Mouse (Mus musculus) C2C12 (cell line): ENCODE measurements around the gene Nit1. TPM values are rescaled to one million over a fixed set of nuclear protein-coding genes. Genes with fewer than 3 reads are reported as not detected.
A peak's percentile ranks its signal among the peaks of the same experiment; 100 is the strongest.

ENCODE experiments used
- H3K27me3 ChIP-seq: one replicate; pipeline ENCODE4 v1.6.1; 2011; ENCODE audit not compliant: control insufficient read depth, insufficient read depth, insufficient read length
- H3K36me3 ChIP-seq: one replicate; pipeline ENCODE4 v1.6.1; 2011; ENCODE audit not compliant: control insufficient read depth, insufficient read depth
- H3K4me3 ChIP-seq: one replicate; pipeline ENCODE4 v1.5.1; 2011; ENCODE audit warnings: mild to moderate bottlenecking, control low read depth; ENCODE audit not compliant: poor library complexity, insufficient read depth, severe bottlenecking
- H3K79me2 ChIP-seq: one replicate; pipeline ENCODE4 v1.6.1; 2011; ENCODE audit not compliant: control insufficient read depth, insufficient read depth
- H3K79me3 ChIP-seq: one replicate; pipeline ENCODE4 v1.6.1; 2011; ENCODE audit warnings: low read depth, control low read depth
- H3ac ChIP-seq: one replicate; pipeline ENCODE3; 2011; ENCODE audit warnings: low read depth; ENCODE audit not compliant: control insufficient read depth, insufficient read length
- CEBPB ChIP-seq: IDR thresholded peaks from one replicate; pipeline ENCODE4 v1.6.1; 2011; ENCODE audit warnings: low read depth, mild to moderate bottlenecking, control low read depth, moderate library complexity
- CTCF ChIP-seq: IDR thresholded peaks from one replicate; pipeline ENCODE4 v1.5.1; 2011; ENCODE audit not compliant: control insufficient read depth, insufficient read depth, insufficient read length
- FOSL1 ChIP-seq: IDR thresholded peaks from one replicate; pipeline ENCODE4 v1.8.0; 2011; ENCODE audit warnings: mild to moderate bottlenecking, low read length; ENCODE audit not compliant: poor library complexity, insufficient read depth, severe bottlenecking
- MAX ChIP-seq: IDR thresholded peaks from one replicate; pipeline ENCODE4 v1.6.1; 2011; ENCODE audit warnings: mild to moderate bottlenecking, control low read depth
- MYOD1 ChIP-seq: IDR thresholded peaks from one replicate; pipeline ENCODE4 v1.6.1; 2011; ENCODE audit warnings: low read depth; ENCODE audit not compliant: control insufficient read depth, insufficient read length
- MYOG ChIP-seq: IDR thresholded peaks from one replicate; pipeline ENCODE4 v1.6.1; 2011; ENCODE audit not compliant: control insufficient read depth, insufficient read length; ENCODE audit errors: extremely low read depth
- USF1 ChIP-seq: IDR thresholded peaks from one replicate; pipeline ENCODE4 v1.6.1; 2011; ENCODE audit warnings: low read depth, mild to moderate bottlenecking, control low read depth, moderate library complexity
- polyA plus RNA-seq: library from polyadenylated mRNA; unstranded; fragments of >200 nt; fragmentation: generic; extraction: Trizol; gene quantifications from one replicate; pipeline ENCODE4 v1.2.1, GENCODE M21; 2012; ENCODE audit warnings: missing spikeins

Gene Nit1
- polyA plus RNA-seq, 1 experiment, result 19.5 TPM

GRCm38 (mm10) chr1:171343922-171344677 is 1.3 kb downstream of the Nit1 start:
- TF ChIP-seq USF1, result no peak
- TF ChIP-seq FOSL1, result no peak
- no peak for TF ChIP-seq CTCF
- no peak for TF ChIP-seq MYOD1
- TF ChIP-seq CEBPB, result no peak
- no peak for TF ChIP-seq MYOG
- Histone ChIP-seq H3K4me3 (no peak overlapping the region), H3K27me3 (no peaks in the 10 kb centered on the region), H3K79me3 (peaks cover 35% of the 10 kb centered on the region), H3K79me2 (peaks cover 49% of the 10 kb centered on the region), H3ac (no peak overlapping the region), H3K36me3 (peaks cover 36% of the 10 kb centered on the region)

DNA sequence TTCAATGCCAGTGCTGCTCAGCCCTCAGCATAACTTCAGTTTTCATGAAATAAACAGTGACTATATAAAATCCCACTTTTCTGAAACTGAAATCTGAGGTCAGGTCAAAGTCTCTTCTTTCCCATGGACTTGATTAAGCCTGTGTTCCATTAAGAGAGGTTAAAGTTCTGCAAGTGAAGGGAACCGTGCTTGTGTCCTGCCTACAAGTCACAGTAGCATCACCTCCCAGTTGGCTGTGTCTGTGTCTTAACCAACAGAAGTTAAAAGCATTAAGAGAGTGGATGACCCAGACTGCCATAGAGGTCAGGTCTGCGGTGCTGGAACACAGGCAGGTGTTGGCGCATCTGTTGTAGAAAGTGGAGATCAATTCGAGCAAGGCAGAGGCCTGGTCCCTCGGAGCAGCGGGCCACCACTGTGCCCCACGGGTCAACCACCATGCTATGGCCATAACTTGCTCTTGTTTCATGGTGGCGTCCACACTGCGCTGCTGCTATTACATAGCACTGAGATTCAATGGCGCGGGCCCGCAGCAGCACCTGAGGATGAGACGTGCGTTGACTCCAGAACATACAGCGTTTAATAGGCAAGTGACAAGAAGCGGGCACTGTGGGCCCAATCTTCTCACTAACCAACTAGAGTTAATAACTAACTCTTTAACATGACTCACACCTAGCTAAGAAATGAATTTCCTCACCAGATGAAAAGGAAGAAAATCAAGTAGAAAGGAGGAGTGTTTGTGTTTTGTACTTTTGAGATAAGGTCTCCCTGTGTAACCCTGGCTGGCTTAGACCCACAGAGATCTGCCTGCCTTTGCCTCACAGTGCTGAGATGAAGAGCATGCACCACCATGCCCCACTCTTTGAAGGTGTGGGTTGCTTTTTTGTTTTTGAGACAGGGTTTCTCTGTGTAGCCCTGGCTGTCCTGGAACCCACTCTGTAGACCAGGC is 2.9 kb downstream of the Nit1 start:
- Histone ChIP-seq H3K36me3 (peaks cover 47% of the 10 kb centered on the region), H3ac (no peak overlapping the region)
- TF ChIP-seq CTCF (no peak), MYOD1 (no peak), MAX (no peak), USF1 (no peak), FOSL1 (no peak), CEBPB (no peak), MYOG (no peak)

DNA sequence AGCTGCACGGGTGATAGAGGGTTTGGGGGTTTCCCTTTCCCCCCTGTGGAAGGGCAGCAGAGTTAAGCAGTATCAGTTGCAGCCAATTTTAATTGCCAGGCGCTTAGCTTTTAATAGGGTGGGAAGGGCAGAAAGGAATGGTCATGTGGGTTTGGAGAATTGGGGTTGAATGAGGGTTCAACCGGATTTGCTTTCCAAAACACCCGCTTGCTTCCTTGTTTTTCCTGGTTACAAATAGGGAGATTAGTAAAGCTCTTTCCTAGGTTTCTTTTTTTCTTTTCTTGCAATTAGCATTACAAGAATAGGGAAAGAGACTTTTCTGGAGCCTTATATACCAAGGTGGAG is 15.3 kb downstream of the Nit1 start:
- no peaks in the 10 kb centered on the region for H3K27me3 ChIP-seq
- peak overlapping the region; percentile 76 for H3K4me3 ChIP-seq

More for the DNA sequence above, 2.9 kb downstream of the Nit1 start:
- no peak overlapping the region for H3K4me3 ChIP-seq
- H3K79me2 ChIP-seq, result peaks cover 41% of the 10 kb centered on the region
- H3K79me3 ChIP-seq, result peaks cover 21% of the 10 kb centered on the region
- no peaks in the 10 kb centered on the region for H3K27me3 ChIP-seq

GRCm38 (mm10) chr1:171329433-171330215 is 15.8 kb downstream of the Nit1 start:
- Histone ChIP-seq H3K79me2 (peaks cover 93% of the 10 kb centered on the region), H3ac (peak overlapping the region; percentile 95), H3K4me3 (peak overlapping the region; percentile 76), H3K27me3 (no peaks in the 10 kb centered on the region), H3K36me3 (peaks cover 21% of the 10 kb centered on the region), H3K79me3 (peaks cover 66% of the 10 kb centered on the region)
- no peak for TF ChIP-seq MYOD1
- TF ChIP-seq CTCF, result no peak
- no peak for TF ChIP-seq USF1
- no peak for TF ChIP-seq MYOG
- no peak for TF ChIP-seq FOSL1
- TF ChIP-seq MAX, result no peak
- TF ChIP-seq CEBPB, result no peak

More for the DNA sequence above, 15.3 kb downstream of the Nit1 start:
- Histone ChIP-seq H3K36me3 (peaks cover 21% of the 10 kb centered on the region), H3K79me2 (peaks cover 93% of the 10 kb centered on the region), H3K79me3 (peaks cover 68% of the 10 kb centered on the region), H3ac (peak overlapping the region; percentile 52)
- no peak for TF ChIP-seq CTCF
- TF ChIP-seq FOSL1, result no peak
- TF ChIP-seq CEBPB, result no peak
- TF ChIP-seq USF1, result peak; percentile 34

GRCm38 (mm10) chr1:171328839-171329432 is 16.5 kb downstream of the Nit1 start, which contains the start of gene Dedd:
Dedd (plus strand) TSS chr1:171329145.
- peak within 1 kb of the TSS; percentile 76 for H3K4me3 ChIP-seq
- H3K79me3 ChIP-seq, result peaks cover 62% of the 10 kb centered on the region
- peaks cover 18% of the 10 kb centered on the region for H3K36me3 ChIP-seq
- H3ac ChIP-seq, result peak within 1 kb of the TSS; percentile 95
- H3K27me3 ChIP-seq, result no peaks in the 10 kb centered on the region
- peaks cover 93% of the 10 kb centered on the region for H3K79me2 ChIP-seq
- TF ChIP-seq USF1 (no peak), MYOG (no peak), MAX (no peak), FOSL1 (no peak), MYOD1 (no peak), CTCF (no peak), CEBPB (no peak)
